Mouse (Mus musculus) G1E (cell line): Measurements from ENCODE around the gene Gpm6a.

Source experiments
- CTCF ChIP-seq: IDR thresholded peaks from 2 replicates; pipeline ENCODE4 v1.5.1; 2012; ENCODE audit warnings: low read depth, low read length, inconsistent platforms, mixed read lengths
- GATA1 ChIP-seq: IDR thresholded peaks from 2 replicates; pipeline ENCODE4 v1.6.1; 2012; ENCODE audit warnings: borderline replicate concordance, low read length, inconsistent platforms, mixed read lengths
- GATA2 ChIP-seq: IDR thresholded peaks from 2 replicates; pipeline ENCODE4 v1.6.1; 2012; ENCODE audit warnings: low read depth, low read length, inconsistent platforms, borderline replicate concordance
- POLR2AphosphoS5 ChIP-seq: IDR thresholded peaks from 2 replicates; pipeline ENCODE4 v1.6.1; 2012; ENCODE audit warnings: low read depth, low read length, inconsistent platforms; ENCODE audit not compliant: insufficient replicate concordance
- TAL1 ChIP-seq: conservative IDR thresholded peaks from 2 replicates; pipeline ENCODE4 v1.6.1; 2012; ENCODE audit warnings: low read depth, low read length, inconsistent platforms, mixed read lengths

GRCm38 (mm10) chr8:55026661-55027000, 72.0 kb downstream of the Gpm6a start:
- no peak for TF ChIP-seq CTCF
- no peak for TF ChIP-seq GATA2
- TF ChIP-seq TAL1, result no peak
- no peak for TF ChIP-seq GATA1
- no peak for TF ChIP-seq POLR2AphosphoS5
